Mouse (Mus musculus) CD4-positive, CD25-positive, alpha-beta regulatory T cell, adult 4 months (primary cell): ENCODE data around the gene Gm17720. TPM values are rescaled to one million over a fixed set of nuclear protein-coding genes. Genes with fewer than 3 reads are reported as not detected.
A peak's percentile ranks its signal among the peaks of the same experiment; 100 is the strongest.

Experiments used
- ATAC-seq: one replicate; pipeline ENCODE4 v1.8.0; 2017
- polyA plus RNA-seq, 2 experiments: library from polyadenylated mRNA; unstranded; fragments of 100-300 nt; shearing (Covaris generic); gene quantifications; one replicate each; pipeline ENCODE4 v1.2.1; 2017

Gm17720 gene
- not detected for polyA plus RNA-seq

GRCm38 (mm10) chr8:110102653-110103052 lies at the start of gene Gm17720:
TSS of gene Gm17720 (minus strand) at chr8:110102753.
- ATAC-seq: no peak

GRCm38 (mm10) chr8:110145538-110145937 lies 43.0 kb upstream of the Gm17720 start:
- no peak for ATAC-seq

GRCm38 (mm10) chr8:110140770-110141169 lies 38.2 kb upstream of the Gm17720 start:
- ATAC-seq: no peak

GRCm38 (mm10) chr8:110140156-110140555 lies 37.6 kb upstream of the Gm17720 start:
- ATAC-seq: no peak

- no peak for ATAC-seq
These were observed 33.0 kb upstream of the Gm17720 start for GRCm38 (mm10) chr8:110135515-110135914.

- ATAC-seq: no peak
These were observed 31.7 kb upstream of the Gm17720 start for GRCm38 (mm10) chr8:110134236-110134635.

GRCm38 (mm10) chr8:110130537-110130936 lies 28.0 kb upstream of the Gm17720 start:
- no peak for ATAC-seq

GRCm38 (mm10) chr8:110119715-110120114 lies 17.2 kb upstream of the Gm17720 start:
- no peak for ATAC-seq

GRCm38 (mm10) chr8:110101676-110102075 lies 877 bp downstream of the Gm17720 start:
- ATAC-seq: no peak

GRCm38 (mm10) chr8:110100907-110101306 lies 1.6 kb downstream of the Gm17720 start, which contains the start of gene Gm21964:
TSS of gene Gm21964 (plus strand) at chr8:110101207.
- no peak for ATAC-seq

- no peak for ATAC-seq
These were observed 10.7 kb downstream of the Gm17720 start for GRCm38 (mm10) chr8:110091869-110092268.

GRCm38 (mm10) chr8:110082416-110083105 lies 20.0 kb downstream of the Gm17720 start:
- no peak for ATAC-seq

GRCm38 (mm10) chr8:110079282-110080221 lies 23.0 kb downstream of the Gm17720 start, which contains the start of gene Zfp612:
TSS of gene Zfp612 (plus strand) at chr8:110079746.
- ATAC-seq: peak; percentile 73

GRCm38 (mm10) chr8:110074496-110074895 lies 28.1 kb downstream of the Gm17720 start:
- ATAC-seq: no peak

- ATAC-seq: peak; percentile 62
These were observed 31.0 kb downstream of the Gm17720 start for GRCm38 (mm10) chr8:110071600-110071999.

- ATAC-seq: no peak
These were observed 32.8 kb downstream of the Gm17720 start for GRCm38 (mm10) chr8:110069706-110070105.

- ATAC-seq: no peak
These were observed 36.9 kb downstream of the Gm17720 start for GRCm38 (mm10) chr8:110065676-110066075.

- no peak for ATAC-seq
These were observed 37.8 kb downstream of the Gm17720 start for GRCm38 (mm10) chr8:110064606-110065365.

GRCm38 (mm10) chr8:110064161-110064560 lies 38.4 kb downstream of the Gm17720 start:
- ATAC-seq: no peak

- ATAC-seq: no peak
These were observed 44.3 kb downstream of the Gm17720 start for GRCm38 (mm10) chr8:110058207-110058606.

- no peak for ATAC-seq
These were observed 51.3 kb downstream of the Gm17720 start for GRCm38 (mm10) chr8:110051208-110051607.

- ATAC-seq: no peak
These were observed 62.0 kb downstream of the Gm17720 start for GRCm38 (mm10) chr8:110040509-110040908.

- ATAC-seq: no peak
These were observed 62.9 kb downstream of the Gm17720 start, which contains the start of gene Chst4 for GRCm38 (mm10) chr8:110039659-110040058. TSS of gene Chst4 (minus strand) at chr8:110039740.
